Mouse (Mus musculus) thymus, postnatal 0 days (tissue): Measurements from ENCODE around the gene Prkar1a. TPM values are rescaled to one million over a fixed set of nuclear protein-coding genes. Genes with fewer than 3 reads are reported as not detected.

ENCODE experiments used
- DNase-seq: peaks from one replicate; pipeline ENCODE4 v3.0.0-alpha.2; 2015; ENCODE audit warnings: low spot score
- polyA plus RNA-seq: library from polyadenylated mRNA; unstranded; fragments of >200 nt; fragmentation: Nextera tagmentation; extraction: Ambion mirVana; gene quantifications from 2 replicates; pipeline ENCODE4 v1.2.1, GENCODE M21; 2015

The Prkar1a gene
- polyA plus RNA-seq, 1 experiment from 2014 or later, result 353 TPM

GRCm38 (mm10) chr11:109704311-109705205 is 55.4 kb downstream of the Prkar1a start:
- DNase-seq, result no peak

- DNase-seq, result no peak
Measured at GRCm38 (mm10) chr11:109705336-109706054, 56.3 kb downstream of the Prkar1a start.

GRCm38 (mm10) chr11:109706055-109706412 is 56.8 kb downstream of the Prkar1a start:
- DNase-seq, result no peak

GRCm38 (mm10) chr11:109706586-109706985 is 57.4 kb downstream of the Prkar1a start:
- DNase-seq, result no peak

- no peak for DNase-seq
Measured at GRCm38 (mm10) chr11:109707442-109707841, 58.2 kb downstream of the Prkar1a start.

- no peak for DNase-seq
Measured at GRCm38 (mm10) chr11:109708786-109709185, 59.6 kb downstream of the Prkar1a start.

GRCm38 (mm10) chr11:109709501-109709900 is 60.3 kb downstream of the Prkar1a start:
- no peak for DNase-seq

- no peak for DNase-seq
Measured at GRCm38 (mm10) chr11:109714341-109715247, 65.4 kb downstream of the Prkar1a start.

GRCm38 (mm10) chr11:109715311-109715781 is 66.1 kb downstream of the Prkar1a start:
- DNase-seq, result no peak

GRCm38 (mm10) chr11:109716981-109717380 is 67.8 kb downstream of the Prkar1a start:
- DNase-seq, result no peak

- DNase-seq, result no peak
Measured at GRCm38 (mm10) chr11:109717448-109717847, 68.2 kb downstream of the Prkar1a start.

- no peak for DNase-seq
Measured at GRCm38 (mm10) chr11:109717966-109718895, 69.0 kb downstream of the Prkar1a start.

Other genes starting within 250 kb of the Prkar1a start
- 0.08 and 0.12 TPM in 2 replicates for gene 9930022D16Rik, start 235.5 kb upstream of the Prkar1a start, polyA plus RNA-seq
- gene Amz2, start 223.5 kb upstream of the Prkar1a start, polyA plus RNA-seq, result 59.4 and 60.0 TPM in 2 replicates
- 2.3 and 2.4 TPM in 2 replicates for gene Arsg, start 176.0 kb upstream of the Prkar1a start, polyA plus RNA-seq
- gene Slc16a6, start 175.8 kb upstream of the Prkar1a start, polyA plus RNA-seq, result 14.4 TPM in 2 replicates
- gene Wipi1, start 37.4 kb upstream of the Prkar1a start, polyA plus RNA-seq, result 12.3 and 14.4 TPM in 2 replicates
- gene Fam20a, start 72.9 kb downstream of the Prkar1a start, polyA plus RNA-seq, result 1.8 and 2.3 TPM in 2 replicates
- 1.2 and 1.3 TPM in 2 replicates for gene 1700012B07Rik, start 178.6 kb downstream of the Prkar1a start, polyA plus RNA-seq